Mouse (Mus musculus) adrenal gland, adult (tissue): ENCODE measurements around the gene Slc30a4.

Experiments used
- DNase-seq, 2 experiments: peaks; one replicate each; pipeline ENCODE4 v3.0.0; 2022 to 2023; ENCODE audit warnings: low spot score in 1 of 2; ENCODE audit not compliant: inconsistent age in 2 of 2

Slc30a4 gene

DNA sequence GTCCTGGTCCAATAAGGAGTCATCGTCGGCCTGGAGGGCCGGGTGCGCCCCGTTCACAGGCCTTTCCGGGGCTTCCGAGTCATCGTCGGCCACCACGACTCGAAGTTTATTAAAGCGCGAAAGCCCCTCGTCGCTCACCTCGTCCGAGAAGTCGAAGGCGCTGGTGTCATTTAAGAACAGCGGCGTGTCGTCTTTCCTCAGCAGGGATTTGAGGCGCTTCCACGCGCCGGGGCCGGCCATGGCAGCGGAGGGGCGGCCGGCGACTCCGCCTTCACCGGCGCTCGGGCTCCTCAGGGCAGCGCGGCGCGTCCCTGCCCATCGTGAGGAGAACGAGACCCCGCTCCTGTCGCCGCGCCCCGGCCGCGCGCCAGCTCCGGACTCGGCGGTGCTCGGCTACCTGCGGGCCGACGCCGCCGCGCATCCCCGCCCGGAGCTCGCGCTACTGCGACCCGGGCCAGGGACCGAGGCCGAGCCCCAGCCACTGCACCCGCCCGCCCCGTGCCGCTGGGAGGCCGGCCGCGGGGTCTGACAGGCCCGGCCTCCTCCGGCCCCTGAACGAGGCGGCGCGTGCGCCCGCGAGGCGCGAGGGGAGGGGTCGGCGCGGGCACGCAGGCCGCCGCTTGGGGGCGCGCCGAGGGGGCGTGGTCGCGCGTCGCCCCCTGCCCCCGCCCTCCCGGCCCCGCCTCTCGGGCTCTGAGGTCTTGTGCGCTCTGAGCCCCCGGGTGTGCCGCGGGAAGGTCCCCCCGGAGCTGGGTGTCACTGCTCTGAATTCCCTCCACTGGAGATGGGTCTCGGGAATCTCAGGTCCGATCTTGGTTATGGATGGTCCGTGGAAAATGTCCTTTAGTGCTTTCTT lies at the start of gene Slc30a4:
Gene Slc30a4, minus strand, starts transcription at position 483 of the 856 bp plus-strand sequence.
- DNase-seq = peak; percentile 89 to 94

DNA sequence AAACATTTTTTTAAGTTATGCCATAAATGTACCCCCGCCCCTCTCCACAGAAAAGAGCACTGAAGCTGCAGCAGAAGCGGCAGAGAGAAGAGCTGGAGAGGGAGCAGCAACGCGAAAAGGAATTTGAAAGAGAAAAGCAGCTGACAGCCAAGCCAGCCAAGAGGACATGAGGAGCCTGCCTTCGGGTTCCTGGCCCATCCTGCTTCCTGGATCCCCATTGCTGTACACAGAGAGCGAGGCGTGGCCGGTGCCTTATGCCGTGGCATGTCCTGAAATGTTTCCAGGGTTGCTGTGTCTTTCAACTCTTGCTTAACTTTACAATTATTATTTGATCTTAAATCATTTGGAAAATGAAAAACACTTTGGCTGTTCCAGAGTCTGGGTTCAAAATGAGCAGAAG lies 44.0 kb upstream of the Slc30a4 start:
- no peak for DNase-seq

DNA sequence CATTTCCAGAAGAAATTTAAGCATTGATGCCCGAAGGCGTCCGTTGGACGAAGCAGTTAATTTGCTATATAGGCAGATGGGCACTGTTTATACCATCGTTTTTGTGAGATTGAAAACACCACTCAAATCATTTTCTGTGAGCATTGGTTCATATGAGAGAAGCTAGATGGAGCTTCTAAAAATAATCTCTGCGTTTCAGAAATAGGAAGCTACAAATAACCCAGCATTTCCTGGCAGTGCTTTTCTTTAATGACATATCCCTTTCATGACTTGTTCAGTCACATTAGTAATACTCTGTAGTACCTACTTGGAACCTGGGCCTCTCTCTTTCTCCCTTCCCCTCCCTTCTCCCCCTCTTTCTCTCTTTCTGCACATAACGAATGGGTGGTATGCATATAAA lies 36.6 kb upstream of the Slc30a4 start:
- DNase-seq = no peak

GRCm38 (mm10) chr2:122737894-122738830 lies 35.7 kb upstream of the Slc30a4 start, which contains the start of gene Bloc1s6:
Bloc1s6 (plus strand) TSS chr2:122738503.
- DNase-seq = peak; percentile 91 to 96

DNA sequence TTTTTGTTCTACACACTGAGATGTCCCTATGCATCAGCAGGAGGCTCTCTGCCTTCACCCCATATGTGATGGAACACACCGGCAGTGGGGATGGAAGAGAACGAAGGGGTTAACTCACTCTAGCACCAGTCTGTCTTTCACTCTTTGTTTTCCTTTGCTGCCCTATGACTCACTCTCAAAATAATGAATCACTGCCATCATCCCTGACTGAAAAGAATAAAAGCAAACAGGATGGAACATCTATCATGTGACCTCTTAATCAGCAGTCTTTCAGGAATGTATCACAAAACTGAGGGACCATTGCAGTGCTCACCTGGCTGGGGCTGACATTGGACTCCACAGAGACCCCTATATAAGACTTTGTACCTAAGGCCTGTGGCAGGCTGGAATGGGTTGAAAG lies 29.0 kb upstream of the Slc30a4 start:
- DNase-seq = peak; percentile 32 to 85

GRCm38 (mm10) chr2:122725604-122726003 lies 23.1 kb upstream of the Slc30a4 start:
- peak; percentile 36 to 85 for DNase-seq

DNA sequence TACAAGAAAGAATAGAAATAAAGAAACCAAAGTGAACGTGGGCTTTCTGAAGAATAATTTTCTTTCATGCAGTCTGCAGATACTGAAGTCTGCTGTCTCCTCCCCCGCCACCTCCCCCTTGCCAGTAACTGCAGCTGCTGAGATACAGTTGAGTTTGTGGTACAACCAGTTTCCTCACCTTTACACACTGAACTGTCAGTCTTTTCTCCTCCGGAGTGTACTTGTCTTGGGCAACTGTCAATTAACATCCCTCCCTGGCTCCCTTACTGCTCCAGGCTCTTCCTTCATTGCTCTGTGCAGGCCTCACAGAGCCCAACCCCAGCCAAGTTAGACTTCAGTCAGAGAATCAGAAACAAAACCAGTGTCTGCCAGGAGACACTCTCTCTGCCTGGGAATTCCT lies 18.1 kb upstream of the Slc30a4 start:
- peak in 1 of 2 experiments; percentile 32 for DNase-seq

DNA sequence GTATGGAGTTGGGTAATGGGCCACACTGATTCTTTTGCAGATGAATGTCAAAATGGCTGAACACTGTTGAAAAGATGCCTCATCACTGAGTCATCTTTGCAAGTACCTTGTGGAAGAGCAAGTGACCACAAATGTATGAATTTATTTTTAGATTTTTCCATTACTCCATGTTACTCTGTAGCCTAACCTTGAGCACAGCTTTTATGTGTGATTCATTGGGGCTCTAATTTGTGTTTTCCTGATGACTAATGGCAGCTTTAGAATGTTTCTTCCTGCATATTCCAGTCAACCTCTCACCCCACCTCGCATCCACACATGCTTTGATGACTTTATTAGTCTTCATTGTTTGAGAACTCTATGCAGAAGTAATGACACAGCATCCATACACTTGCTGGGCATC lies 16.8 kb upstream of the Slc30a4 start:
- DNase-seq = peak; percentile 38 to 80

- DNase-seq = peak in 1 of 2 experiments; percentile 54
Measured at GRCm38 (mm10) chr2:122716301-122716842, 13.9 kb upstream of the Slc30a4 start.

DNA sequence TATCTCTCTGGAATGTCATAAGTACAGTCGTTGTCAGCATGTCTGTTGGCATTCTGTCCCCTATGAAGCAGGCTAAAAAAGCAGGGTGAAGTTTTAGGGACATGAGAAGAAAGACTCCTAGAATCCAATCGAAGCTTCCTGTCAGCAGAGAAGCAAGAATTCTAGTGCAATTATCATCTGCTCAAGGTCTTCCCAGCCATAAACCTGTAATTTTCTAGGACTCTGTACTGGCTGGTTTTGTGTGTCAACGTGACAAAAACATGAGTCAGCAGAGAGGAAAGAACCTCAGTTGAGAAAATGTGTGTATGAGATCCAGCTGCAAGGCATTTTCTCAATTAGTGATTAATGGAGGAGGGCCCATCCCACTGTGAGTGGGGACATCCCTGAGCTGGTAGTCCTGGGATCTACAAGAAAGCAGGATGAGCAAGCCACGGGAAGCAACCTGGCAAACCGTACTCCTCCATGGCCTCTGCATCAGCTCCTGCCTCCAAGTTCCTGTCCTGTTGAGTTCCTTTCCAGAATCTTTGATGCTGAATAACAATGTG lies 12.8 kb upstream of the Slc30a4 start:
- DNase-seq = peak in 1 of 2 experiments; percentile 79

DNA sequence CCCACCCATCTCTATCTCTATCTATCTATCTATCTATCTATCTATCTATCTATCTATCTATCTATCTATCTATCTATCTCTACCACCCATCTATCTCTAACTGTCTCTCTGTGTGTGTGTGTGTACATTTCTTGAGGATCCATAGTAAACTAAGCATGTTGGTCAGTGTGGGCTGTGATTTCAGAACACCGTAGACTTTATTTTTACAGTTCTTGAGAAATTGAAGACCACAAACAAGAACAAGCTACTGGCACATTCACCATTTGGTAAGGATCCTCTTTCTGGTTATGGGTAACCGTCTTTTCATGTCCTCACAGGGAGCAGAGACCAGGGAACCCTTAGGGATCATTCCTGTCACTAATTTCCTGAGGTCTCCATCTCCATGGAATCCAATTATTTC lies 10.4 kb upstream of the Slc30a4 start:
- DNase-seq = no peak

- DNase-seq = no peak
Measured at GRCm38 (mm10) chr2:122711911-122712310, 9.4 kb upstream of the Slc30a4 start.

DNA sequence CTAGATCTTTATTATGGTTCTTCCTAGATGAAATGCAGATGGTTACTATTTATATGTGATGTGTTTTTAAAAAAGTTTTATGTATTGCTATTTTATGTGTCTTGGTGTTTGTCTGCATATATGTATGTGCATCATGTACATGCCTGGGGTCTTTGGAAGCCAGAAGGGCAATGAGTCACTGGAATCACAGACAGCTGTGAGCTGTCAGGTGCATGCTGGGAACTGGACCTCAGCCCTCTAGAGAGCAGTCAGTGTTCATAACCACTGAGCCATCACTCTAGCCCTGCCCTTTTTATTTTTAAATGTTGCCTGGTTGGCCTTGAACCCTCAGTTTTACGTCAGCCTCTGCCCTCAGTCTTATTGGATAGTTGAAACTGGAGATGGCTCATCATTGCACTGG lies 6.7 kb upstream of the Slc30a4 start:
- DNase-seq = peak in 1 of 2 experiments; percentile 50

GRCm38 (mm10) chr2:122708080-122708479 lies 5.6 kb upstream of the Slc30a4 start:
- DNase-seq = peak in 1 of 2 experiments; percentile 36

GRCm38 (mm10) chr2:122704572-122704971 lies 2.1 kb upstream of the Slc30a4 start:
- DNase-seq = peak in 1 of 2 experiments; percentile 40

DNA sequence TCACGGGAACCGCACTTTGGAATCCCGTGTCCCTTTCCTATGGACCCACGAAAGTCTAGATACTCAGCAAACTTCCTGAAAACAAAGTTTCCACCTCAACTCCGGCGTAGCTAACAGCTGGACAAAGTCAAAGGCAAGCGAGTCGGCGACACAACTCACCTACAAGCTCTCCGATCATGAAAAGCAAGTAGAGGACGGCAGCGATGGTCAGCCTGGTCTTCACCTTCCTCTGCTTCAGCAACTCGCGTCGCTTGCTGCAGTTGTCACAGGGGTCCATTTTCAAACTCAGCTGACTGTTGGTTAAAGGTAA lies 637 bp downstream of the Slc30a4 start:
- DNase-seq = peak; percentile 64 to 88

- DNase-seq = no peak
Measured at GRCm38 (mm10) chr2:122701012-122701411, 1.5 kb downstream of the Slc30a4 start.

DNA sequence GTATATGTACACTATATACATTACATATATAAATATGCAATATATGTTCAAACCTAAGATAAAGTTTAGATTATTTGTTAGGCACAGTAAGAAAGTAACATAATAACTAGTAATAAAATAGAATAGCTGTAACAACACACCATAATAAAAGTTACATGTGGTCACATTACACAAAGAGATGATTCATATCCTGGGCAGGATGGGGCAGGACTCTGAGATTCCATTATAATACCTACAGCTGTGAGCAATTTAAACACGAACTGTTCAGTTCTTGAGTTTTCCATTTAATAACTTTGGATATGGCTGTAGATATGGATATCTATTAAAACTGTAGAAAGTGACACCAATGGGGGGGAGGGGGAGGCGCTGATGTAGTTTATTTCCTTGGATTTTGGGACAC lies 4.9 kb downstream of the Slc30a4 start:
- no peak for DNase-seq

DNA sequence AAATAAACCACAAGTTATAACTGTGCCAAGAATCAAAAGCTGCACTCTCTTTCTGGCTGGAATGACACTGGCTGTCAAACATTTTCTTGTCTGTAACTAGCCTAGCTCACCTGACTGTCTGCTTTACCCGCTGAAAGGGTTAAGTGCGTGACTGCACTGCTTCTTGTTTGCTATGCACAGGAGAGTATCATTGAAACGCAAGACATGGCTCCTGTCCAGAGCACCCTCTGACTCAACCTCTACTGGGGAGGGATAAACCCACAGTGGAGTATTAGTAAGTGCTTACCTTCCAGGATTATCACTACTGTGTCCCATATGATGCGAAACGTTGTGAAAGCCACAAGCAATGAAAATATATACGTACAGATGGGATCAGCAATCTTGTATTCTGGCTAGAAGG lies 15.8 kb downstream of the Slc30a4 start:
- DNase-seq = peak in 1 of 2 experiments; percentile 48

DNA sequence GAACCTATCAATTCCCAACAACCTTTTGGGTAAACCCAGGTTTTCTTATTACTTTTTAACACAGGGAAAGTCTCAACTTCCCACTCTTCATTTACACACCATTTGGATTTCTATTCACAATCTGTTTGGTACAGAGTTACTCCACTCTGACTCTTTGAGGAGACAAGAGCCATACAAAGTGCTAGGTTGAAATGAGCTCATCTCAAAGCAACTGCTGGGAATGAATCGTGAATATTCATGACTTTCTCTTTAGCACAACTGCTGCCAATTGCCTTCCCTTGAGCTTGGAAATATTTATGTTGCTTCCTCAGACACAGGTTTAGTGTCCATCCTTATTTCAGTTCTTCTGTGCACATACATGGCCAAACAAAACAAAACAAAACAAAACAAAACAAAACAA lies 18.8 kb downstream of the Slc30a4 start:
- no peak for DNase-seq

- DNase-seq = no peak
Measured at GRCm38 (mm10) chr2:122682520-122682919, 19.9 kb downstream of the Slc30a4 start.
